Mouse (Mus musculus) myocyte (in vitro differentiated cells): ENCODE results near the gene Churc1.

Experiments
- CEBPB ChIP-seq: IDR thresholded peaks from 2 replicates; pipeline ENCODE4 v1.6.1; 2011; ENCODE audit warnings: mild to moderate bottlenecking, moderate library complexity; ENCODE audit not compliant: poor library complexity, insufficient read depth, severe bottlenecking
- E2F4 ChIP-seq: IDR thresholded peaks from one replicate; pipeline ENCODE4 v1.6.1; 2011; ENCODE audit warnings: mild to moderate bottlenecking, control low read depth, moderate library complexity; ENCODE audit not compliant: insufficient read depth
- MAX ChIP-seq: IDR thresholded peaks from one replicate; pipeline ENCODE4 v1.6.1; 2011; ENCODE audit warnings: low read depth, mild to moderate bottlenecking, control low read depth
- MYOD1 ChIP-seq, 3 experiments: IDR thresholded peaks; one replicate each; pipeline ENCODE4 v1.6.1; 2011; ENCODE audit warnings: control low read depth in 2 of 3, low read depth in 2 of 3, mild to moderate bottlenecking in 2 of 3, moderate library complexity in 1 of 3; ENCODE audit not compliant: insufficient read length in 2 of 3, control insufficient read depth in 1 of 3
- MYOG ChIP-seq, 3 experiments: IDR thresholded peaks; one replicate each; pipeline ENCODE4 v1.6.1; 2011; ENCODE audit warnings: control low read depth in 2 of 3, low read depth in 2 of 3, mild to moderate bottlenecking in 2 of 3; ENCODE audit not compliant: insufficient read length in 2 of 3, control insufficient read depth in 1 of 3, insufficient read depth in 1 of 3
- POLR2A ChIP-seq: IDR thresholded peaks from one replicate; pipeline ENCODE4 v1.6.1; 2011; ENCODE audit warnings: low read depth, mild to moderate bottlenecking, control low read depth, moderate library complexity; ENCODE audit not compliant: insufficient read length
- POLR2AphosphoS2 ChIP-seq: IDR thresholded peaks from one replicate; pipeline ENCODE4 v1.6.1; 2011; ENCODE audit warnings: low read depth, control low read depth; ENCODE audit not compliant: insufficient read length
- REST ChIP-seq: IDR thresholded peaks from one replicate; pipeline ENCODE4 v1.6.1; 2011; ENCODE audit warnings: mild to moderate bottlenecking, control low read depth, moderate library complexity; ENCODE audit not compliant: insufficient read depth, insufficient read length
- SRF ChIP-seq: IDR thresholded peaks from one replicate; pipeline ENCODE4 v1.6.1; 2011; ENCODE audit warnings: low read depth; ENCODE audit not compliant: control insufficient read depth, insufficient read length
- TCF12 ChIP-seq: IDR thresholded peaks from one replicate; pipeline ENCODE4 v1.6.1; 2011; ENCODE audit warnings: mild to moderate bottlenecking, control low read depth; ENCODE audit not compliant: poor library complexity, insufficient read depth, severe bottlenecking
- USF1 ChIP-seq: IDR thresholded peaks from one replicate; pipeline ENCODE4 v1.6.1; 2011; ENCODE audit warnings: low read depth, mild to moderate bottlenecking, control low read depth, moderate library complexity

DNA sequence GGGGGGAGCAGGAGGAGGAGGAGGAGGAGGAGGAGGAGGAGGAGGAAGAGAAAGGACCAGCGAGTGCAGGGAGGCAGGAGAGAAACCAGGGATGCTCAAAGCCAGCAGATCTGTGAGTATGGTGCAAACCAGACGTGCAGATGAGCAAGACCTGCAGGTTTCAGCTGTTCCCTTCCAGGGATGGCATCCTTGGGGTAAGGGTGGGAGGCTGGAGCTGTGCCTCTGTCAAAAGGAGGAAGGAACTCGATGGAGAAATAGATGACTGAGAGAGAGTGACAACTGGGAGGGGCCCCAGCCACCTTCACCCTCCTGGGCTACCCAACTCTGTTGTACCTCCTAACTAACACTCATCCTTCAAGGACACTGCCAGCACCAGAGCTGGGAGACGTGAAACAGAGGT is 51.4 kb downstream of the Churc1 start:
- no peak for TF ChIP-seq E2F4
- TF ChIP-seq POLR2A: no peak
- TF ChIP-seq MYOG (IDR thresholded peaks at IDR 0.05; ENCODE audit: control insufficient read depth in 1 of 3, insufficient read depth in 1 of 3, insufficient read length in 2 of 3, low read depth in 2 of 3): no peak
- no peak for TF ChIP-seq POLR2AphosphoS2
- no peak for TF ChIP-seq MAX
- no peak for TF ChIP-seq TCF12
- TF ChIP-seq SRF: no peak
- TF ChIP-seq USF1: no peak
- no peak for TF ChIP-seq CEBPB
- TF ChIP-seq MYOD1 (IDR thresholded peaks at IDR 0.05; ENCODE audit: control insufficient read depth in 1 of 3, insufficient read length in 2 of 3, low read depth in 2 of 3): no peak
- no peak for TF ChIP-seq REST
